Comparison of ENCODE assay signal across 8 mouse cellular contexts in genomic region chr11:84797627-84798353, GRCm38 (mm10). TPM values are rescaled to one million over a fixed set of nuclear protein-coding genes. Genes with fewer than 3 reads are reported as not detected.
A peak's percentile ranks its signal among the peaks of the same experiment; 100 is the strongest.
DNase-seq lines count a peak whose midpoint lies in the region; ATAC-seq and TF ChIP-seq lines count a peak whose summit lies in the region.

No protein-coding gene starts in this region.

- H3K27ac ChIP-seq in heart, adult 2 months: no peak overlapping the region
- no peak overlapping the region for H3K27ac ChIP-seq in lung, embryonic 14.5 days (ENCODE audit: low read depth)

- H3K27me3 ChIP-seq in Patski: peaks cover 12% of the 10 kb centered on the region
- no peaks in the 10 kb centered on the region for H3K27me3 ChIP-seq in heart, adult 2 months (ENCODE audit: control insufficient read depth, insufficient read depth, low read length)
- H3K27me3 ChIP-seq in lung, embryonic 14.5 days (ENCODE audit: insufficient read depth, low read length): no peaks in the 10 kb centered on the region

- CTCF ChIA-PET in Patski (lab: Charles Lee): interaction anchor here (0.7 to 2.6 kb wide), 16 partner anchors 8 to 610 kb away, joined by 3 to 21 read pairs (median 4); partner anchors contain the start of gene Mrm1

- POLR2A ChIA-PET in Patski (lab: Charles Lee): no interaction called here

- no peak overlapping the region for H3K9ac ChIP-seq in heart, adult 2 months (ENCODE audit: low read depth, low read length)
- H3K9ac ChIP-seq in lung, embryonic 14.5 days: no peak overlapping the region

- intact Hi-C loops in heart, adult 2 months (cut with DNase I): loop anchor here (1.0 to 5.0 kb wide), 3 partner anchors 21 to 535 kb away; partner anchors contain the start of gene Mrm1

- no peak for TF ChIP-seq EP300 in heart, adult 2 months (IDR thresholded peaks at IDR 0.05; ENCODE audit: insufficient read depth, low read depth, low read length)

- no peak for TF ChIP-seq POLR2A in heart, adult 2 months (IDR thresholded peaks at IDR 0.05; ENCODE audit: insufficient read depth, low read depth, low read length)

- H3K4me3 ChIP-seq in heart, adult 2 months: no peak overlapping the region
- H3K4me3 ChIP-seq in lung, embryonic 14.5 days (ENCODE audit: low read depth, low read length): no peak overlapping the region

- ATAC-seq in Patski: peak; percentile 65
- ATAC-seq in lung, embryonic 14.5 days (ENCODE audit: insufficient read depth): no peak

- DNase-seq in CD4-positive, CD25-positive, alpha-beta regulatory T cell, adult 2 months (ENCODE audit: low read depth, low spot score): peak; percentile 84
- no peak for DNase-seq in Patski (ENCODE audit: low read depth, low spot score)
- peak; percentile 77 to 80 for DNase-seq in cerebellum, postnatal 36 days
- peak; percentile 47 to 79 for DNase-seq in heart, adult 2 months
- peak; percentile 71 for DNase-seq in kidney, postnatal 14 days
- DNase-seq in lung, embryonic 14.5 days: peak; percentile 93
- peak; percentile 75 for DNase-seq in retina, postnatal 7 days (ENCODE audit: low read depth, low spot score)
- peak; percentile 70 for DNase-seq in urinary bladder, postnatal 25 days (ENCODE audit: low spot score)

- peak; percentile 84 for TF ChIP-seq CTCF in Patski (IDR thresholded peaks at IDR 0.05)
- TF ChIP-seq CTCF in heart, adult 2 months (IDR thresholded peaks at IDR 0.05): peak; percentile 98
- TF ChIP-seq CTCF in lung, embryonic 14.5 days (IDR thresholded peaks at IDR 0.05; ENCODE audit: low read depth): peak; percentile 94

- H3K36me3 ChIP-seq in heart, adult 2 months (ENCODE audit: control insufficient read depth, insufficient read depth, low read length): no peaks in the 10 kb centered on the region
- H3K36me3 ChIP-seq in lung, embryonic 14.5 days (ENCODE audit: insufficient read depth): no peaks in the 10 kb centered on the region

- in situ Hi-C loops in Patski (cut with MboI; ENCODE audit: low pct_unique_long_range_greater_than_20kb): loop anchor here (5.0 kb wide), 1 partner anchor 365 kb away; no protein-coding TSS in a partner anchor

- no peaks in the 10 kb centered on the region for H3K4me1 ChIP-seq in heart, adult 2 months (ENCODE audit: control insufficient read depth, insufficient read depth, low read length)
- H3K4me1 ChIP-seq in lung, embryonic 14.5 days (ENCODE audit: insufficient read depth): no peaks in the 10 kb centered on the region

- H3K9me3 ChIP-seq in lung, embryonic 14.5 days (ENCODE audit: low read depth, low read length): no peaks in the 10 kb centered on the region

- 19% methylated on average over 21 of the region's 21 CpGs for WGBS in heart, adult 2 months
- WGBS in lung, embryonic 14.5 days: 19% methylated on average over 21 of the region's 21 CpGs

- H3K4me2 ChIP-seq in lung, embryonic 14.5 days: no peak overlapping the region

- H3K79me2 ChIP-seq in heart, adult 2 months (replicated peaks; ENCODE audit: control insufficient read depth, insufficient read depth, low read length): no peaks in the 10 kb centered on the region

RNA-seq across cellular contexts. Expression of gene Mrm1, which starts 21.5 kb away (rescaled TPM):
- 16.7 TPM for polyA plus RNA-seq in Patski (2021)
- total RNA-seq in heart, adult 2 months (2021): 10 to 100 TPM; 18.9 to 19.7 TPM
- 14.7 and 28.1 TPM in 2 replicates for polyA plus RNA-seq in heart, adult 2 months (2012; rRNA removed)
- 7.6 and 12.1 TPM in 2 replicates for polyA plus RNA-seq in lung, embryonic 14.5 days (2014; fragmentation: Nextera tagmentation; extraction: Ambion mirVana)

RNA-seq across cellular contexts. Expression of gene Dhrs11, which starts 31.0 kb away (rescaled TPM):
- 33.2 TPM for polyA plus RNA-seq in Patski (2021)
- 100 to 1,000 TPM in 1 of 2 experiments, 10 to 100 TPM in 1; 87.7 to 108 TPM for total RNA-seq in heart, adult 2 months (2021)
- 186 and 232 TPM in 2 replicates for polyA plus RNA-seq in heart, adult 2 months (2012; rRNA removed)
- 11.1 and 11.4 TPM in 2 replicates for polyA plus RNA-seq in lung, embryonic 14.5 days (2014; fragmentation: Nextera tagmentation; extraction: Ambion mirVana)
